Mouse (Mus musculus) R1 (cell line): ENCODE measurements around the gene Ndufa5.

Experiments used
- DNase-seq: peaks from one replicate; pipeline ENCODE4 v3.0.0-alpha.2; 2018; ENCODE audit warnings: low read depth, low spot score

The Ndufa5 gene

DNA sequence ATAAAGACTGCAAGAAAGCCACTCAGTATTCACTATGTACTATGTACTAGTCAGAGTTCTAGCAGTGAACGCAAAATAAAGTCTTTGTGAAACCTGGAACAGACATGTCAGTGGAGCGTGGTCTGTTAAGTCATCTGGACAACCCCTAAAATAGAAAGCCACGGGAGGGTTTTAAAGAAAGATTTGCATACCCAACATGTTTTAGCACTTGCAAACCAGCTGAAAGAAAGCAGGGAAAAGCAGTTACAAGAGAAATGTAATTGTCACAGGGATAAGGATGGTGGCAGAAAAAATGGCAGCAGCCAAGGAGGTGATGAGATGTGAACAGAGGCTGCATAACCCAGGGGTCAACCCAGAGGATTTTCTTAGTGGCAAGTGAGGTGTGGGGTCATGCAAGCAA is 2.1 kb downstream of the Ndufa5 start:
- no peak for DNase-seq

- peak; percentile 52 for DNase-seq
These were observed 11.6 kb downstream of the Ndufa5 start for GRCm38 (mm10) chr6:24516197-24516596.

- DNase-seq = peak; percentile 74
These were observed 13.1 kb downstream of the Ndufa5 start, which contains the start of gene Iqub for GRCm38 (mm10) chr6:24514552-24515284. Iqub (minus strand) TSS chr6:24515067.

- DNase-seq = no peak
These were observed 23.7 kb downstream of the Ndufa5 start for GRCm38 (mm10) chr6:24504141-24504540.

- peak; percentile 21 for DNase-seq
These were observed 37.5 kb downstream of the Ndufa5 start for GRCm38 (mm10) chr6:24490341-24490740.

DNA sequence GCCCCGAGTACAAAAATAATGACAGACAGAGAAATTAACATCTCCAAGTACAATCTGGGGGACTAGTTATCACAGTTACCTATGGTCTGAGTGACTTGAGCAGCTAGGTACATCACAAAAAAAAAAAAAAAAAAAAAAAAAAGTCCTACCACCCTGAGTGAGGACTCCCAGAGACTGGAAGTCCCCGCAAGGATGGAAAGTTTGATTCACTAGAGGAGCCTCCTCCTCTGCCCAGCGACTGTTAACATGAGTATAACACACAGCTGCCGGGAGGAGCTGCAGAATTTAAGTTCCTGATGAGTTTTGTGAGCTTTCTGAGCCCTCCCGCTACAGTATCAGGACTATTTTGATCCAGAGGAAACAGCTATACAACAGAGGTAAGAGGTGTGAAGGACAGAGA is 41.3 kb downstream of the Ndufa5 start:
- DNase-seq = no peak

GRCm38 (mm10) chr6:24470571-24471132 is 57.2 kb downstream of the Ndufa5 start:
- DNase-seq = no peak

- DNase-seq = no peak
These were observed 57.7 kb downstream of the Ndufa5 start for GRCm38 (mm10) chr6:24470135-24470534.
